Mouse (Mus musculus) forebrain, embryonic 12.5 days (tissue): ENCODE data around the gene Wbp4. TPM values are rescaled to one million over a fixed set of nuclear protein-coding genes. Genes with fewer than 3 reads are reported as not detected.

Experiments used
- ATAC-seq: fragments of 200-750 bp; cut with Nextera tagmentation; 2 replicates; pipeline ENCODE4 v1.8.0; 2017; ENCODE audit warnings: moderate TSS enrichment; ENCODE audit not compliant: low FRiP score
- H3K27ac ChIP-seq: fragments of 300-500 bp; sonication (generic); 2 replicates; pipeline ENCODE4 v1.5.1; 2016; ENCODE audit warnings: mild to moderate bottlenecking
- H3K27me3 ChIP-seq: fragments of 300-500 bp; sonication (generic); 2 replicates; pipeline ENCODE4 v1.6.1; 2016; ENCODE audit warnings: mild to moderate bottlenecking
- H3K36me3 ChIP-seq: fragments of 300-500 bp; sonication (generic); replicated peaks from 2 replicates; pipeline ENCODE4 v1.6.1; 2016; ENCODE audit warnings: mild to moderate bottlenecking
- H3K4me1 ChIP-seq: fragments of 300-500 bp; sonication (generic); 2 replicates; pipeline ENCODE4 v1.6.1; 2016
- H3K4me2 ChIP-seq: fragments of 300-500 bp; sonication (generic); 2 replicates; pipeline ENCODE4 v1.6.1; 2016; ENCODE audit warnings: mild to moderate bottlenecking, moderate library complexity
- H3K4me3 ChIP-seq: fragments of 300-500 bp; sonication (generic); replicated peaks from 2 replicates; pipeline ENCODE4 v1.5.1; 2016; ENCODE audit warnings: mild to moderate bottlenecking
- H3K9ac ChIP-seq: fragments of 300-500 bp; sonication (generic); 2 replicates; pipeline ENCODE4 v1.6.1; 2016; ENCODE audit warnings: mild to moderate bottlenecking
- H3K9me3 ChIP-seq: fragments of 300-500 bp; sonication (generic); 2 replicates; pipeline ENCODE4 v1.6.1; 2016
- WGBS: fragments of 180-500 bp; shearing (Covaris S2); methylation state at CpG from one replicate; pipeline ENCODE4 v1.1.7; 2016; 5-methylcytosine and 5-hydroxymethylcytosine counted together
- polyA plus RNA-seq: library from polyadenylated mRNA; unstranded; fragments of >200 nt; fragmentation: Nextera tagmentation; extraction: Ambion mirVana; gene quantifications from 2 replicates; pipeline ENCODE4 v1.2.1, GENCODE M21; 2016

Gene Wbp4
- polyA plus RNA-seq, 1 experiment from 2014 or later: 55.9 TPM

- Histone ChIP-seq H3K4me1 (no peaks in the 10 kb centered on the region), H3K27me3 (no peaks in the 10 kb centered on the region), H3K27ac (no peak overlapping the region), H3K9ac (no peak overlapping the region), H3K36me3 (no peaks in the 10 kb centered on the region), H3K4me3 (no peak overlapping the region), H3K9me3 (no peaks in the 10 kb centered on the region), H3K4me2 (no peak overlapping the region)
- no peak for ATAC-seq
- WGBS: 86% methylated on average over 4 of the region's 4 CpGs
Observed at GRCm38 (mm10) chr14:79500756-79501155, 19.4 kb upstream of the Wbp4 start.

GRCm38 (mm10) chr14:79499326-79499725 lies 18.0 kb upstream of the Wbp4 start:
- H3K27ac ChIP-seq: no peak overlapping the region
- H3K4me2 ChIP-seq: no peak overlapping the region
- 91% methylated on average over 9 of the region's 9 CpGs for WGBS
- H3K9me3 ChIP-seq: no peaks in the 10 kb centered on the region
- H3K4me1 ChIP-seq: no peaks in the 10 kb centered on the region
- no peak overlapping the region for H3K4me3 ChIP-seq
- H3K27me3 ChIP-seq: no peaks in the 10 kb centered on the region
- H3K36me3 ChIP-seq: no peaks in the 10 kb centered on the region
- no peak overlapping the region for H3K9ac ChIP-seq
- no peak for ATAC-seq

- Histone ChIP-seq H3K27me3 (no peaks in the 10 kb centered on the region), H3K27ac (no peak overlapping the region), H3K4me3 (no peak overlapping the region), H3K4me1 (no peaks in the 10 kb centered on the region), H3K36me3 (no peaks in the 10 kb centered on the region), H3K9ac (no peak overlapping the region), H3K9me3 (no peaks in the 10 kb centered on the region), H3K4me2 (no peak overlapping the region)
- no peak for ATAC-seq
- WGBS: 91% methylated on average over 6 of the region's 6 CpGs
Observed at GRCm38 (mm10) chr14:79494349-79494748, 13.0 kb upstream of the Wbp4 start.

GRCm38 (mm10) chr14:79490246-79490645 lies 8.9 kb upstream of the Wbp4 start:
- Histone ChIP-seq H3K27ac (no peak overlapping the region), H3K9me3 (no peaks in the 10 kb centered on the region), H3K27me3 (peaks cover 9% of the 10 kb centered on the region), H3K4me2 (no peak overlapping the region), H3K4me3 (no peak overlapping the region), H3K36me3 (no peaks in the 10 kb centered on the region), H3K4me1 (peaks cover 16% of the 10 kb centered on the region), H3K9ac (no peak overlapping the region)
- 70% methylated on average over 3 of the region's 3 CpGs for WGBS
- ATAC-seq: no peak

- Histone ChIP-seq H3K4me3 (no peak overlapping the region), H3K27ac (no peak overlapping the region)
- WGBS: 88% methylated on average over 12 of the region's 12 CpGs
Observed at GRCm38 (mm10) chr14:79489150-79489549, 7.8 kb upstream of the Wbp4 start.

GRCm38 (mm10) chr14:79488531-79488930 lies 7.2 kb upstream of the Wbp4 start:
- Histone ChIP-seq H3K4me3 (no peak overlapping the region), H3K27me3 (peaks cover 9% of the 10 kb centered on the region), H3K9me3 (no peaks in the 10 kb centered on the region), H3K9ac (no peak overlapping the region), H3K27ac (no peak overlapping the region), H3K36me3 (no peaks in the 10 kb centered on the region), H3K4me2 (no peak overlapping the region), H3K4me1 (peaks cover 19% of the 10 kb centered on the region)
- ATAC-seq: no peak
- WGBS: 90% methylated on average over 9 of the region's 9 CpGs

More at GRCm38 (mm10) chr14:79489150-79489549, 7.8 kb upstream of the Wbp4 start:
- Histone ChIP-seq H3K36me3 (no peaks in the 10 kb centered on the region), H3K4me2 (no peak overlapping the region), H3K4me1 (peaks cover 16% of the 10 kb centered on the region), H3K9me3 (no peaks in the 10 kb centered on the region), H3K27me3 (peaks cover 9% of the 10 kb centered on the region), H3K9ac (no peak overlapping the region)
- ATAC-seq: no peak

- H3K4me1 ChIP-seq: peaks cover 31% of the 10 kb centered on the region
- H3K27ac ChIP-seq: no peak overlapping the region
- peak overlapping the region; percentile 49 for H3K4me2 ChIP-seq
- peak overlapping the region; percentile 26 for H3K4me3 ChIP-seq
- peak overlapping the region; percentile 42; the same call in 1 of the 2 replicates for H3K9ac ChIP-seq
- 5% methylated on average over 19 of the region's 19 CpGs for WGBS
- H3K36me3 ChIP-seq: no peaks in the 10 kb centered on the region
- ATAC-seq: 0 out of 2 replicates have a peak, but pooled peaks have one; percentile 15
- no peaks in the 10 kb centered on the region for H3K9me3 ChIP-seq
- H3K27me3 ChIP-seq: peaks cover 9% of the 10 kb centered on the region
Observed at GRCm38 (mm10) chr14:79486993-79487731, 5.8 kb upstream of the Wbp4 start.

GRCm38 (mm10) chr14:79486617-79486992 lies 5.3 kb upstream of the Wbp4 start:
- Histone ChIP-seq H3K27me3 (peaks cover 9% of the 10 kb centered on the region), H3K27ac (no peak overlapping the region), H3K4me2 (peak overlapping the region; percentile 49)

GRCm38 (mm10) chr14:79483611-79484120 lies 2.3 kb upstream of the Wbp4 start:
- ATAC-seq: no peak
- Histone ChIP-seq H3K27ac (no peak overlapping the region), H3K27me3 (peaks cover 9% of the 10 kb centered on the region), H3K36me3 (no peaks in the 10 kb centered on the region; the same call in 1 of the 2 replicates), H3K4me2 (peak overlapping the region; percentile 65; the same call in 1 of the 2 replicates), H3K4me3 (no peak overlapping the region), H3K9ac (no peak overlapping the region), H3K4me1 (peaks cover 42% of the 10 kb centered on the region), H3K9me3 (no peaks in the 10 kb centered on the region)
- 82% methylated on average over 8 of the region's 8 CpGs for WGBS

More at GRCm38 (mm10) chr14:79486617-79486992, 5.3 kb upstream of the Wbp4 start:
- no peak overlapping the region for H3K4me3 ChIP-seq
- no peaks in the 10 kb centered on the region for H3K9me3 ChIP-seq
- no peaks in the 10 kb centered on the region for H3K36me3 ChIP-seq
- no peak for ATAC-seq
- WGBS: 25% methylated on average over 8 of the region's 8 CpGs
- H3K4me1 ChIP-seq: peaks cover 31% of the 10 kb centered on the region
- no peak overlapping the region for H3K9ac ChIP-seq

- H3K36me3 ChIP-seq: peaks cover 5% of the 10 kb centered on the region
- H3K4me3 ChIP-seq: peak overlapping the region; percentile 94
- no peak for ATAC-seq
- H3K9ac ChIP-seq: peak overlapping the region; percentile 96
- 28% methylated on average over 15 of the region's 15 CpGs for WGBS
- H3K27ac ChIP-seq: peak overlapping the region; percentile 100
- no peaks in the 10 kb centered on the region for H3K9me3 ChIP-seq
- H3K4me1 ChIP-seq: peaks cover 41% of the 10 kb centered on the region
- H3K4me2 ChIP-seq: peak overlapping the region; percentile 65
- H3K27me3 ChIP-seq: peaks cover 9% of the 10 kb centered on the region
Observed at GRCm38 (mm10) chr14:79482747-79483355, 1.5 kb upstream of the Wbp4 start.

- Histone ChIP-seq H3K36me3 (peaks cover 11% of the 10 kb centered on the region), H3K4me1 (peaks cover 36% of the 10 kb centered on the region), H3K4me3 (peak overlapping the region; percentile 94), H3K27ac (peak overlapping the region; percentile 100), H3K27me3 (peaks cover 9% of the 10 kb centered on the region), H3K9me3 (no peaks in the 10 kb centered on the region), H3K9ac (peak overlapping the region; percentile 96), H3K4me2 (peak overlapping the region; percentile 65)
- WGBS: under 1% methylated on average over 11 of the region's 11 CpGs
- ATAC-seq: no peak
Observed at GRCm38 (mm10) chr14:79482251-79482661, 936 bp upstream of the Wbp4 start.

GRCm38 (mm10) chr14:79480624-79481338 lies 539 bp downstream of the Wbp4 start, which contains the start of gene Elf1:
Gene Elf1 (plus strand): TSS chr14:79481194.
- H3K4me3 ChIP-seq: peak within 1 kb of the TSS; percentile 94
- H3K9ac ChIP-seq: peak within 1 kb of the TSS; percentile 96
- H3K4me1 ChIP-seq: peaks cover 27% of the 10 kb centered on the region
- no peaks in the 10 kb centered on the region for H3K9me3 ChIP-seq
- peak within 1 kb of the TSS; percentile 100 for H3K27ac ChIP-seq
- H3K4me2 ChIP-seq: peak within 1 kb of the TSS; percentile 65
- no peaks in the 10 kb centered on the region for H3K27me3 ChIP-seq
- under 1% methylated on average over 79 of the region's 96 CpGs for WGBS
- H3K36me3 ChIP-seq: peaks cover 23% of the 10 kb centered on the region
- ATAC-seq: peak; percentile 87
